Mouse (Mus musculus) effector memory CD4-positive, alpha-beta T cell, adult 5 months (primary cell): ENCODE measurements around the gene Surf6. TPM values are rescaled to one million over a fixed set of nuclear protein-coding genes. Genes with fewer than 3 reads are reported as not detected.

Source experiments
- polyA plus RNA-seq: library from polyadenylated mRNA; unstranded; fragments of 100-300 nt; shearing (Covaris generic); gene quantifications from one replicate; pipeline ENCODE4 v1.2.1, GENCODE M21; 2017

The Surf6 gene
- 27.7 TPM for polyA plus RNA-seq

GRCm38 (mm10) chr2:26902467-26903220 lies at the start of gene Surf6:
Surf6 (minus strand) TSS chr2:26902879.

GRCm38 (mm10) chr2:26933304-26934055 lies 30.8 kb upstream of the Surf6 start, which contains the start of the genes Surf4 and Stkld1:
Surf4 (minus strand) TSS chr2:26933928.
Stkld1 (plus strand) TSS chr2:26934047.

GRCm38 (mm10) chr2:26915927-26916728 lies 13.4 kb upstream of the Surf6 start, which contains the start of the genes Surf2 and Surf1:
Surf2 (plus strand) TSS chr2:26916367.
Surf1 (minus strand) TSS chr2:26916530.

GRCm38 (mm10) chr2:26910124-26910993 lies 7.7 kb upstream of the Surf6 start, which contains the start of the genes Med22 and Rpl7a:
Med22 (minus strand) TSS chr2:26910677.
Rpl7a (plus strand) TSS chr2:26910764.

GRCm38 (mm10) chr2:26864879-26865278 lies 37.8 kb downstream of the Surf6 start, which contains the start of gene Abo:
Abo (minus strand) TSS chr2:26864979.

Other genes with a start within 250 kb of the Surf6 start
- gene Lcn4, start 231.6 kb downstream of the Surf6 start, polyA plus RNA-seq = 8.8 TPM
- not detected for gene Abo, start 37.9 kb downstream of the Surf6 start, polyA plus RNA-seq
- 18.0 TPM for gene Med22, start 7.8 kb upstream of the Surf6 start, polyA plus RNA-seq
- 306 TPM for gene Rpl7a, start 7.9 kb upstream of the Surf6 start, polyA plus RNA-seq
- gene Surf2, start 13.5 kb upstream of the Surf6 start, polyA plus RNA-seq = 65.3 TPM
- gene Surf1, start 13.7 kb upstream of the Surf6 start, polyA plus RNA-seq = 73.2 TPM
- 135 TPM for gene Surf4, start 31.0 kb upstream of the Surf6 start, polyA plus RNA-seq
- 0.32 TPM for gene Stkld1, start 31.2 kb upstream of the Surf6 start, polyA plus RNA-seq
- 35.2 TPM for gene Rexo4, start 61.5 kb upstream of the Surf6 start, polyA plus RNA-seq
- gene Adamts13, start 70.5 kb upstream of the Surf6 start, polyA plus RNA-seq = not detected
- gene Cacfd1, start 107.0 kb upstream of the Surf6 start, polyA plus RNA-seq = 20.1 TPM
- 3.0 TPM for gene Slc2a6, start 125.1 kb upstream of the Surf6 start, polyA plus RNA-seq
- gene Mymk, start 169.3 kb upstream of the Surf6 start, polyA plus RNA-seq = not detected
- 0.44 TPM for gene Adamtsl2, start 176.5 kb upstream of the Surf6 start, polyA plus RNA-seq
- not detected for gene Fam163b, start 239.6 kb upstream of the Surf6 start, polyA plus RNA-seq